Mouse (Mus musculus): Measurements from ENCODE around the gene Dusp28. TPM values are rescaled to one million over a fixed set of nuclear protein-coding genes. Genes with fewer than 3 reads are reported as not detected.

Dusp28 gene
- polyA plus RNA-seq, 2 experiments from 2014 or later: 4.3 TPM

DNA sequence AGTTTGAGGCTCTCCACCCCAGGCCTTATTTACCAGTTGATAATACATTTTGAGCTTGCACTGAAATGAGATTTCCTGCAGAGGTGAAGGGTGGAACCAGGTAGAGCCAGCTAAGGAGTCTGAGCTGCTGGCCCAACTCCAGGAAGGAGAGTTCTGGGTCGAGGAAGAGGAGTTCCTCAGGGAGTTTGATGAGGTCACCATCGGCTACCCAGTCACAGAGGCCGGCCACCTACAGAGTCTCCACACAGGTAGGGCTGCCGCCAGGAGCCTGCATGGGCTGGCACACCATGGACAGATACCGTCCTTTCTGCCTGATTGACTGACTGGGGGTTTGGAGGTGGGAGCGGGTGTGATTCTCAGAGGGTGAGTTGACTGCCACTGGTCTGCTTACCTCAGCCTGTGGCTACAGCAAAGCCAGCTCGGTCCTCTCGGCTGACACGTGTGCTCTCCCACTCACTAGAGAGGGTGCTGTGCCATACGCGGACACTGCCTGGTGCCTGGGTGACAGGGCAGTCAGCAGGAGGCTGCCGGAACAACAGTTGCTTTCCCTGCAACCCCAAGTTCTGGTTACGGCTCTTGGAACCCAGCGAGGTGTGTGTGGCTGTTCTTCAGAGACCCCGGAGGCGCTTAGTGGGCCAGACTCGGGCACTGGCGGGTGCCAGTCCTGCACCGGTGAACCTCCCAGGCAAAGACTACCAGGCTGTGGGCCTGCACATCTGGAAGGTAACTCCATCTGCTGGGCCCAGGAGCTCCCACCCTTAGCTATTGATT is 36.6 kb downstream of the Dusp28 start:
- ATAC-seq: no peak

DNA sequence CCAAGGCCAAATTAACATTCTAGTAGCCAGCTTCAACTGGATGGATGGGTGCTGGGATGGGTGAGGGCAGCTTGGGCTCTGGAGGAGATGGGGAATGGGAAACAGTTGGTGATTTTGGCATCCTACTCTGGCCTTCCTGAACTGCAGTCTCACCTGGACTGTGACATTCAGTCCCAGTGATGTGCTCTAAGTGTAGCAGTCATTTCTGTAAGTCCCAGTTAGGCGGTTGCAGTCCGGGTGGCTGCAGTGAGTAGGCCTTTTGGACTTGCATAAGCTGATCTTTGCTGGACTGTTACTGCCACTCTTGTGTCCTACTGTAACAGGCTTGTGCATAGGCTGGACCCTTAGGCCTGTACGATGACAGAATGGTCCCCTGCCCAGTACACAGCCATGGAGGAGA is 41.2 kb downstream of the Dusp28 start:
- ATAC-seq: no peak

- no peak for ATAC-seq
Measured at GRCm38 (mm10) chr1:92949426-92949825, 42.6 kb downstream of the Dusp28 start.

- no peak for ATAC-seq
Measured at GRCm38 (mm10) chr1:92950607-92951006, 43.8 kb downstream of the Dusp28 start, which contains the start of gene Gpr35. Gene Gpr35, plus strand, starts transcription at chr1:92950865.

GRCm38 (mm10) chr1:92953641-92954040 is 46.9 kb downstream of the Dusp28 start:
- no peak for ATAC-seq

GRCm38 (mm10) chr1:92956571-92957335 is 50.0 kb downstream of the Dusp28 start:
- peak; percentile 46 for ATAC-seq

Other genes starting within 250 kb of the Dusp28 start
- 1 to 10 TPM; 1.6 to 2.2 TPM for gene Gpc1, start 75.3 kb upstream of the Dusp28 start, polyA plus RNA-seq (2017; shearing (Covaris generic))
- gene Ankmy1, start 4.1 kb upstream of the Dusp28 start, polyA plus RNA-seq (2017; shearing (Covaris generic)): 1 to 10 TPM in 1 of 2 experiments, under 1 TPM in 1; 0.47 to 1.1 TPM
- 10 to 100 TPM; 23.3 to 25.3 TPM for gene Rnpepl1, start 3.8 kb downstream of the Dusp28 start, polyA plus RNA-seq (2017; shearing (Covaris generic))
- gene Capn10, start 27.4 kb downstream of the Dusp28 start, polyA plus RNA-seq (2017; shearing (Covaris generic)): 1 to 10 TPM; 4.0 to 8.0 TPM
- gene Gpr35, start 43.9 kb downstream of the Dusp28 start, polyA plus RNA-seq (2017; shearing (Covaris generic)): under 1 TPM; 0.21 to 0.61 TPM
- not detected for gene Aqp12, start 99.4 kb downstream of the Dusp28 start, polyA plus RNA-seq (2017; shearing (Covaris generic))
- not detected for gene Kif1a, start 195.0 kb downstream of the Dusp28 start, polyA plus RNA-seq (2017; shearing (Covaris generic))
- not detected for gene Agxt, start 228.3 kb downstream of the Dusp28 start, polyA plus RNA-seq (2017; shearing (Covaris generic))

Measured in activated CD4-positive, CD25-positive, alpha-beta regulatory T cell, adult 4 months (primary cell).